Mouse (Mus musculus): ENCODE measurements at regions not wholly inside any gene's neighbourhood (a gene's known extent, or its start where the extent isn't known, plus 50 kb on each side); places are given as distances from the start of the nearest gene placed in this dataset.

GRCm38 (mm10) chr3:19904446-19905275, 52.2 kb upstream of the Cp start:
- TF ChIP-seq POLR2A (IDR thresholded peaks at IDR 0.05; ENCODE audit: insufficient read depth, low read length) (no peak), CTCF (IDR thresholded peaks at IDR 0.05; ENCODE audit: low read depth, low read length) (no peak)

All from ES-Bruce4 (cell line).